Mouse (Mus musculus) midbrain, postnatal 0 days (tissue): ENCODE data around the gene Oxct2a. TPM values are rescaled to one million over a fixed set of nuclear protein-coding genes. Genes with fewer than 3 reads are reported as not detected.

ENCODE experiments used
- ATAC-seq: fragments of 200-750 bp; cut with Nextera tagmentation; 2 replicates; pipeline ENCODE4 v1.8.0; 2017; ENCODE audit warnings: moderate number of reproducible peaks, mild to moderate bottlenecking, moderate TSS enrichment, moderate library complexity; ENCODE audit not compliant: low FRiP score
- DNase-seq: peaks from one replicate; pipeline ENCODE4 v3.0.0-alpha.2; 2015; ENCODE audit warnings: low spot score
- H3K27ac ChIP-seq: fragments of 300-500 bp; sonication (generic); 2 replicates; pipeline ENCODE4 v1.5.1; 2014; ENCODE audit warnings: low read depth, mild to moderate bottlenecking, low read length, mixed read lengths
- H3K27me3 ChIP-seq: fragments of 300-500 bp; sonication (generic); 2 replicates; pipeline ENCODE4 v1.6.1; 2014; ENCODE audit warnings: low read length, control low read depth, mixed read lengths; ENCODE audit not compliant: insufficient read depth
- H3K36me3 ChIP-seq: fragments of 300-500 bp; sonication (generic); 2 replicates; pipeline ENCODE4 v1.6.1; 2014; ENCODE audit warnings: low read length, control low read depth, mixed read lengths; ENCODE audit not compliant: insufficient read depth
- H3K4me1 ChIP-seq: fragments of 300-500 bp; sonication (generic); 2 replicates; pipeline ENCODE4 v1.6.1; 2014; ENCODE audit warnings: mild to moderate bottlenecking, control low read depth, antibody characterized with exemption, low read length, mixed read lengths; ENCODE audit not compliant: insufficient read depth
- H3K4me2 ChIP-seq: fragments of 300-500 bp; sonication (generic); 2 replicates; pipeline ENCODE4 v1.6.1; 2014; ENCODE audit warnings: low read depth, mild to moderate bottlenecking, low read length, mixed read lengths; ENCODE audit not compliant: poor library complexity, severe bottlenecking
- H3K4me3 ChIP-seq: fragments of 300-500 bp; sonication (generic); 2 replicates; pipeline ENCODE4 v1.5.1; 2014; ENCODE audit warnings: low read depth, mild to moderate bottlenecking, low read length, moderate library complexity
- H3K9ac ChIP-seq: fragments of 300-500 bp; sonication (generic); replicated peaks from 2 replicates; pipeline ENCODE4 v1.6.1; 2014; ENCODE audit warnings: mild to moderate bottlenecking, low read length, moderate library complexity, mixed read lengths; ENCODE audit not compliant: poor library complexity, severe bottlenecking
- H3K9me3 ChIP-seq: fragments of 300-500 bp; sonication (generic); 2 replicates; pipeline ENCODE4 v1.6.1; 2016; ENCODE audit warnings: low read length, control low read depth
- CTCF ChIP-seq: IDR thresholded peaks from 2 replicates; pipeline ENCODE4 v1.5.1; 2016; ENCODE audit warnings: antibody characterized with exemption, mild to moderate bottlenecking
- WGBS: fragments of 180-500 bp; shearing (Covaris S2); extraction: QIAGEN DNeasy Blood & Tissue Kit; methylation state at CpG from one replicate; pipeline ENCODE4 v1.1.7; 2014; 5-methylcytosine and 5-hydroxymethylcytosine counted together
- polyA plus RNA-seq: library from polyadenylated mRNA; unstranded; fragments of >200 nt; fragmentation: Nextera tagmentation; extraction: Ambion mirVana; gene quantifications from 2 replicates; pipeline ENCODE4 v1.2.1, GENCODE M21; 2015
- total RNA-seq: library from RNA; depleted of rRNA; stranded (reverse); fragments of >200 nt; gene quantifications from 2 replicates; pipeline ENCODE4 v1.2.3, GENCODE M21; 2014

The Oxct2a gene
- total and polyA plus RNA-seq, 2 experiments from 2014 or later: 0.21 TPM; not detected in 1

DNA sequence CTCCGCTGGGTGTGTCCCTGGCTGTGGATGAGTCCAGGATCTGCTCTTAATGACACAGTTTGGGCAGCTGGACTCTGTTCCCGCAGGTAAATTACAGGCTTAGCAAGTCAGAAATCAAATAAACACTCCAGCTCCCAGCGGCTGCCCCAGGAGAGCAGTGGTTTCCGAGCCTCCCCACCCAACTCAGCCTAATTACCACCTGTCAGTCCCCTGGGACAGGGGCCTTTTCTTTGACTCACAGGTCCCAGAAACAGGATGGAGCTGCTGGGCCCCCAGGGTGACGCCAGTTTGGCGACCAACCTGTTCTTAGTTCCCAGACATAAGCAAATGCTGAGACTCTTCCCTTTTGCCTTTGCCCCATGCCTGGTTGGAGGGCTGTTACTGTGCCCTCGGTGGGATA lies 11.6 kb downstream of the Oxct2a start:
- H3K4me1 ChIP-seq: no peaks in the 10 kb centered on the region
- no peak overlapping the region for H3K27ac ChIP-seq
- no peak for TF ChIP-seq CTCF
- no peak overlapping the region for H3K4me3 ChIP-seq
- no peak overlapping the region for H3K4me2 ChIP-seq
- 0 out of 2 replicates have a peak, but pooled peaks cover under 1% of the 10 kb centered on the region for H3K36me3 ChIP-seq
- H3K9ac ChIP-seq: no peak overlapping the region
- 94% methylated on average over 7 of the region's 7 CpGs for WGBS
- H3K27me3 ChIP-seq: no peaks in the 10 kb centered on the region
- H3K9me3 ChIP-seq: no peaks in the 10 kb centered on the region
- ATAC-seq (no peak), DNase-seq (no peak)

DNA sequence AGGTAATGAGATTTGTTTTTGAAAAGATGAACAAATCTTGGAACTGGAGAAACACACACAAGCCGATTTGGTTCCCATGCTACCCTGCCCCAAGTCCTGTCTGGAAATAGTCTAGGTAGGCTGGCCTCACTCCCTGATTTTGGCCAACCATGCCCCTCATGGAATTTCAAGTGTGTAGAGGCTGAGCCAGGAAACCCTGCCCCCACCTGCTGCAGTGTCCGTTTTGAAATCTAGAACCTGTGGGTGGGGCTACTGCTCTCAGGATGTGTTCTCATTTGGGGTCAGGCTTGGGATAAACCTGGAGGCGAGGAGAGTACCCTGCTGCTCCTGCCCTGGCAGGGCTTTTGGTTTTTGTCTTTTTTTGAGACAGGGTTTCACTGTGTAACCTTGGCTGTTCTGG lies 15.1 kb downstream of the Oxct2a start:
- H3K9ac ChIP-seq: no peak overlapping the region
- ATAC-seq (no peak), DNase-seq (no peak)
- peaks cover 4% of the 10 kb centered on the region for H3K36me3 ChIP-seq
- H3K4me2 ChIP-seq: no peak overlapping the region
- TF ChIP-seq CTCF: no peak
- no peak overlapping the region for H3K27ac ChIP-seq
- H3K9me3 ChIP-seq: no peaks in the 10 kb centered on the region
- no peaks in the 10 kb centered on the region for H3K27me3 ChIP-seq
- WGBS: 58% methylated on average over 3 of the region's 3 CpGs
- no peaks in the 10 kb centered on the region for H3K4me1 ChIP-seq
- H3K4me3 ChIP-seq: no peak overlapping the region

DNA sequence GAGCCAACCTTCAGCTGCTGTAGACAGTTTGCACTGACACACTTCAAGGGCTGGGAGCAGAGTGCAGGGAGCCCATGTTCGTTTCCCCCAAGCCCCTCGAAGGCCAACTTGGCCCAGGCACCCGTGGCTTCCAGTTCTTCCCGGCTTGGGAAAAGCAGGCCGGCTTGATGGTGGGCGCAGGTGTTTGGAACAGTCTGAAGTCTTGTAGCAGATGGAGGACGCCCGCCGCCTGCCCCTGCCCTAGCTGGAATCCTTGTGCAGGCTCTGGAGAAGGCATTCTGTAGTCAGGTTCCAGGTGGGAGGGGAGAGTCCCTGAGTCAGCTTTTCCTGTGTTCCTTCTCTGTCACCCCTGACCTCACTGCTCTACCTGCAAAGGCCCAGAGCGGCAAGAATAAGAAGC lies 16.4 kb downstream of the Oxct2a start:
- Histone ChIP-seq H3K9me3 (no peaks in the 10 kb centered on the region), H3K36me3 (peaks cover 14% of the 10 kb centered on the region), H3K27me3 (no peaks in the 10 kb centered on the region), H3K4me1 (no peaks in the 10 kb centered on the region), H3K9ac (no peak overlapping the region), H3K27ac (no peak overlapping the region), H3K4me2 (no peak overlapping the region), H3K4me3 (no peak overlapping the region)
- ATAC-seq: no peak
- TF ChIP-seq CTCF: no peak
- peak; percentile 19 for DNase-seq
- 88% methylated on average over 10 of the region's 10 CpGs for WGBS

DNA sequence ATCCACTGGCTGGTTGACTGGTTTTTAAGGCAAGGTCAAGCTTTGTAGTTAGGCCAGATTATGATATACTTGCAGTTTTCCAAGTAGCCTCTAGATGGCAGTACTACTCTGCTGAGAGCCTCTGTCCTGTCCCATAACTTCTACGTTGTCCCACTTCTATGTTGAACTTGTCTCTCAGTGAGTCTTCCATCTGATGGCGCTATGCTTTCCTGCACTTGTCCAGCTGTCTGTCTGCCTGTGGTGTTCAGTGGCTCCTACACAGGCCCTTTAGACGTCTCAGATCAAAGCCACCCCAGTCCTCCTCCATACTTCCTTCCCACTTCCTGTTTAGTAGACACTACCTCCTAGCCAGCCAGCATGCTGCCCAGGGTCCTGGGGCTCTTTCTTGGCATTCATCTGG lies 17.6 kb downstream of the Oxct2a start:
- ATAC-seq: peak; percentile 24; the same call in 1 of the 2 replicates

DNA sequence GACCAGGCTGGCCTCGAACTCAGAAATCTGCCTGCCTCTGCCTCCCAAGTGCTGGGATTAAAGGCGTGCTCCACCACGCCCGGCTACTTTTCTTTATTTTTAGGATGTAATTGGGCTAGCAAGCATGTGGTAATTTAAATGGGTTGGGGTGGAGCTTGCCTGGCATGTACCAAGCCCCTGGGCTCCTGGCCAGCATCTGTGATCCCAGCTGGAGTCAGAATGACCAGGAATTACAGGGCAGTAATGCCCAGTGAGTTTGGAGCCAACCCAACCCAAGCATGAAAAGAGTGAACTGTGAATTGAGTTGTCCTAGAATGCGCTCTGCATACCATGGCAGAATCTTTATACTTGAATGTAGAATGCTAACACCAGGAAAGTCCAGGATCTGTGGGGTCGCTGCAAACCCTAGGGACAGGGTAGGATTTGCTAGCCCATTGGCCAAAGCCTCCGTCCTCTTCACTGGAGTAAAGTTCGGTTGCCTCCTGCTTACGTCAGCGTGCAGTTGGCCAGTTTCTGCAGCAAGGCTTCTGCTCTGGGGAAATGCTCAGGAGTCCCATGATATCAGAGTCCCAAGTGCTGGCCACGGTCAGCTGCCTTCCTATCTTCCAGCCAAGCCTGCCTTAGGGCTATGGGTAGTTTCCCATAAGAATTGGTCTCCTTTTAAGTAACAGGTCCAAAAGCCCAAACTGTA lies 24.3 kb downstream of the Oxct2a start:
- no peaks in the 10 kb centered on the region for H3K27me3 ChIP-seq
- H3K4me1 ChIP-seq: no peaks in the 10 kb centered on the region
- H3K27ac ChIP-seq: no peak overlapping the region
- WGBS: 94% methylated on average over 11 of the region's 11 CpGs
- DNase-seq (peak; percentile 35), ATAC-seq (no peak)
- no peak overlapping the region for H3K9ac ChIP-seq
- H3K9me3 ChIP-seq: no peaks in the 10 kb centered on the region
- H3K36me3 ChIP-seq: peaks cover 60% of the 10 kb centered on the region
- no peak for TF ChIP-seq CTCF
- H3K4me2 ChIP-seq: no peak overlapping the region
- no peak overlapping the region for H3K4me3 ChIP-seq

More for the DNA sequence above, 17.6 kb downstream of the Oxct2a start:
- Histone ChIP-seq H3K36me3 (peaks cover 18% of the 10 kb centered on the region), H3K27ac (no peak overlapping the region), H3K9me3 (no peaks in the 10 kb centered on the region), H3K27me3 (no peaks in the 10 kb centered on the region), H3K4me1 (no peaks in the 10 kb centered on the region), H3K9ac (no peak overlapping the region), H3K4me3 (no peak overlapping the region), H3K4me2 (no peak overlapping the region)
- DNase-seq: peak; percentile 68
- WGBS: 43% methylated on average over 3 of the region's 3 CpGs
- peak; percentile 80 for TF ChIP-seq CTCF

DNA sequence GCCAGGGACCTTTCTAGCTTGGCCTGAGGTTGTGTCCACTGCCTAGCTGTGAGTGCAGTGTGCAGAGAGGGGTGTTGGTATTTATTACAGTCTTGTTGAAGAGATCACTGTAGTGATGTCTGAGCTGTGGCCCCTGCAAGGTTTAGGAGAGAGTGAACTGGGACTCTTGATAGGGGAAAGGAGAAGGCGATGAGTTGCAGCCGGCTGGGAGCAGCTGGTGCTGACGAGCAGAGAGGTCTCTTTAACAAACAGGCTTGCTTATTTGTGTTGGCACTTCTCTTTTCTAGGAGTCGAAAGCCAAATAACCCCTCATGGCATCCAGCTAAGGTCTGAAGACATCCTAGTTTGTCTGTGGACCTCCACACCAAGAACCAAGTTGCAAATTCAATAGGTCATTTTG lies 25.2 kb downstream of the Oxct2a start:
- Histone ChIP-seq H3K27me3 (no peaks in the 10 kb centered on the region), H3K9me3 (no peaks in the 10 kb centered on the region), H3K36me3 (peaks cover 65% of the 10 kb centered on the region), H3K4me2 (no peak overlapping the region), H3K4me1 (no peaks in the 10 kb centered on the region), H3K4me3 (no peak overlapping the region), H3K9ac (no peak overlapping the region), H3K27ac (no peak overlapping the region)
- TF ChIP-seq CTCF: no peak
- 82% methylated on average over 4 of the region's 4 CpGs for WGBS
- ATAC-seq: no peak
- no peak for DNase-seq
